16 mouse cellular contexts compared by ENCODE assay signal in genomic region chr3:137611110-137611857, GRCm38 (mm10). TPM values are rescaled to one million over a fixed set of nuclear protein-coding genes. Genes with fewer than 3 reads are reported as not detected.
A peak's percentile ranks its signal among the peaks of the same experiment; 100 is the strongest.
DNase-seq lines count a peak whose midpoint lies in the region; ATAC-seq and TF ChIP-seq lines count a peak whose summit lies in the region.
"Had no signal": no experiment of that assay in that cellular context is flagged by ENCODE, and none has a peak within 500 bp of the region (broad histone marks: within the 10 kb centered on the region; RNA-seq: fewer than 3 reads in every experiment).

No protein-coding gene starts in this region.

- no peaks in the 10 kb centered on the region for H3K9me3 ChIP-seq in lung, postnatal 0 days (ENCODE audit: low read length)
- H3K9me3 ChIP-seq: embryonic facial prominence, embryonic 13.5 days; hindbrain, embryonic 10.5 days; limb, embryonic 12.5 days had no signal

- intact Hi-C loops in gastrocnemius, adult 2 months (cut with DNase I) = no loop called here

- H3K27ac ChIP-seq in gastrocnemius, adult 2 months = peak overlapping the region; percentile 43; the same call in 1 of the 2 replicates
- no peak overlapping the region for H3K27ac ChIP-seq in lung, postnatal 0 days (ENCODE audit: low read length)
- 0 out of 2 replicates have a peak overlapping the region, but pooled peaks have one; percentile 28 for H3K27ac ChIP-seq in small intestine, adult 2 months (ENCODE audit: insufficient read depth, low read depth, low read length)
- H3K27ac ChIP-seq: embryonic facial prominence, embryonic 13.5 days; heart, adult 2 months; hindbrain, embryonic 10.5 days; limb, embryonic 12.5 days had no signal

- no peak for ATAC-seq in lung, postnatal 0 days

- 51% methylated on average over 4 of the region's 4 CpGs for WGBS in lung, postnatal 0 days
- 21% methylated on average over 4 of the region's 4 CpGs for WGBS in small intestine, adult 2 months

- peak overlapping the region; percentile 44 for H3K4me2 ChIP-seq in lung, postnatal 0 days (replicated peaks; ENCODE audit: low read depth, low read length)
- H3K4me2 ChIP-seq: embryonic facial prominence, embryonic 13.5 days; limb, embryonic 12.5 days had no signal

- H3K36me3 ChIP-seq in lung, postnatal 0 days (ENCODE audit: insufficient read depth, low read length) = no peaks in the 10 kb centered on the region
- no peaks in the 10 kb centered on the region for H3K36me3 ChIP-seq in small intestine, adult 2 months (ENCODE audit: control insufficient read depth, insufficient read depth, low read length)
- H3K36me3 ChIP-seq: embryonic facial prominence, embryonic 13.5 days; hindbrain, embryonic 10.5 days; limb, embryonic 12.5 days had no signal

- no peaks in the 10 kb centered on the region for H3K27me3 ChIP-seq in lung, postnatal 0 days (replicated peaks; ENCODE audit: insufficient read depth, low read length)
- H3K27me3 ChIP-seq in small intestine, adult 2 months (ENCODE audit: control insufficient read depth, insufficient read depth, low read length) = no peaks in the 10 kb centered on the region
- H3K27me3 ChIP-seq: embryonic facial prominence, embryonic 13.5 days; limb, embryonic 12.5 days had no signal

- H3K4me3 ChIP-seq in gastrocnemius, adult 2 months = peak overlapping the region; percentile 44
- peak overlapping the region; percentile 19; the same call in 1 of the 2 replicates for H3K4me3 ChIP-seq in lung, postnatal 0 days (ENCODE audit: low read depth, low read length)
- H3K4me3 ChIP-seq in small intestine, adult 2 months (ENCODE audit: low read depth, low read length) = peak overlapping the region; percentile 14; the same call in 1 of the 2 replicates
- H3K4me3 ChIP-seq: embryonic facial prominence, embryonic 13.5 days; heart, adult 2 months; hindbrain, embryonic 10.5 days; limb, embryonic 12.5 days had no signal

- no peak for TF ChIP-seq EP300 in lung, postnatal 0 days (IDR thresholded peaks at IDR 0.05)

- no peak for TF ChIP-seq CTCF in gastrocnemius, adult 2 months (IDR thresholded peaks at IDR 0.05)
- no peak for TF ChIP-seq CTCF in lung, postnatal 0 days (IDR thresholded peaks at IDR 0.05)
- TF ChIP-seq CTCF in small intestine, adult 2 months (IDR thresholded peaks at IDR 0.05; ENCODE audit: extremely low read depth, insufficient read length, insufficient replicate concordance, low read depth, low read length) = no peak

- H3K9ac ChIP-seq in lung, postnatal 0 days (replicated peaks; ENCODE audit: low read depth) = no peak overlapping the region
- H3K9ac ChIP-seq: embryonic facial prominence, embryonic 13.5 days; limb, embryonic 12.5 days had no signal

- no peak for DNase-seq in gastrocnemius, adult 2 months
- DNase-seq in gastrocnemius, postnatal 4 days (ENCODE audit: low spot score in 2 of 2) = no peak
- DNase-seq in lung, postnatal 0 days (ENCODE audit: low spot score) = peak; percentile 13
- no peak for DNase-seq in lung, postnatal 14 days
- DNase-seq in induced T-regulatory cell, adult 2 months (ENCODE audit: low read depth) = peak; percentile 74
- no peak for DNase-seq in layer of hippocampus, adult 9-11 months
- DNase-seq in spleen, postnatal 36 days (ENCODE audit: low spot score in 2 of 2) = no peak
- DNase-seq: adrenal gland, postnatal 25 days; cerebellum, adult 2 months; heart, adult 2 months; retina, postnatal 1 day had no signal

- no peak for TF ChIP-seq POLR2A in small intestine, adult 2 months (IDR thresholded peaks at IDR 0.05; ENCODE audit: low read depth, low read length)

- H3K4me1 ChIP-seq in lung, postnatal 0 days (ENCODE audit: insufficient read depth, low read depth, low read length) = no peaks in the 10 kb centered on the region
- H3K4me1 ChIP-seq in small intestine, adult 2 months (ENCODE audit: control insufficient read depth, insufficient read depth, insufficient read length, low read length) = peaks cover 6% of the 10 kb centered on the region; the same call in 1 of the 2 replicates
- H3K4me1 ChIP-seq: embryonic facial prominence, embryonic 13.5 days; hindbrain, embryonic 10.5 days; limb, embryonic 12.5 days had no signal

RNA-seq across cellular contexts. Expression of gene Ddit4l, which starts 10.1 kb away (rescaled TPM):
- total RNA-seq in gastrocnemius, adult 2 months (2021) = 100 to 1,000 TPM; 226 to 250 TPM
- 100 to 1,000 TPM; 113 to 117 TPM for total RNA-seq in gastrocnemius, postnatal 4 days (2021)
- 4.5 and 5.3 TPM in 2 replicates for polyA plus RNA-seq in lung, postnatal 0 days (2015; fragmentation: Nextera tagmentation; extraction: Ambion mirVana)
- 0.23 and 0.28 TPM in 2 replicates for polyA plus RNA-seq in small intestine, adult 2 months (2012; rRNA removed)
- total RNA-seq: megakaryocyte-erythroid progenitor cell, adult 5-6 weeks had no signal

Comparison
In these comparisons a context has a peak if more than half of its experiments do, and no peak if none do; other contexts are left out.
1. DNase-seq: peak in lung, postnatal 0 days (single experiment) and induced T-regulatory cell, adult 2 months (single experiment); none in gastrocnemius, adult 2 months (single experiment), gastrocnemius, postnatal 4 days (0 of 2), lung, postnatal 14 days (single experiment), layer of hippocampus, adult 9-11 months (single experiment) and spleen, postnatal 36 days (0 of 2).
2. Peak in every context shown above with its lines, with median percentiles within 50 percentile points of each other: H3K4me3 ChIP-seq.